Mouse (Mus musculus) testis, postnatal 14 days (tissue): ENCODE results near the gene Gm20825.
"Not testable (repeated sequence)": the region's sequence is repeated elsewhere in the genome, so short reads cannot be mapped to it uniquely, and the experiment has no call there.

Experiments
- DNase-seq: peaks from one replicate; pipeline ENCODE4 v3.0.0; 2021; ENCODE audit warnings: low spot score

The Gm20825 gene

DNA sequence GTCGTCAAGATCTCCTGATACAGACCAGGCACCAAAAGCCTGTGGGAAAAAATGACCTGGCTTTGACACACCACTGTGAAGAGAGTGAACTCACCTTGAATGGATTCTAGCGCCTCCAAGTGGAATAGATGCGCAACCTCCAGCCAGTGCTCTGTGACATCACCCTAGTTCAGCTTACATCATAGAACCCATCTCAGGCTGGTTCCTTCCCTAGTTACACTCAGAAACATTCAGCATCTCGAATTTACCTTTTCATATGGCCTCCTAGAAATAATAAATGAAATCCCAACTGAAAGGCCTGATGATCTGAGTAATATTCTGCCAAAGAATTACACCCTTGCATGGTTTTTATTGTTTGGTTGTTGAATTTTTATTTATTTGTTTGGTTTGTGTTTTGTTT is at the start of gene Gm20825:
Gene Gm20825 (minus strand): TSS at position 101 of the 400 bp plus-strand sequence.
- not testable (repeated sequence) for DNase-seq
